Mouse (Mus musculus): Measurements from ENCODE around the gene Zfp574. TPM values are rescaled to one million over a fixed set of nuclear protein-coding genes. Genes with fewer than 3 reads are reported as not detected.

The Zfp574 gene
- total and polyA plus RNA-seq, 3 experiments, result 16.3 to 30.2 TPM; not detected in 1

GRCm38 (mm10) chr7:25086656-25087055 lies 14.3 kb downstream of the Zfp574 start (continued):
- TF ChIP-seq RCOR1 (IDR thresholded peaks at IDR 0.05; ENCODE audit: low read depth, low read length), result no peak

- no peaks in the 10 kb centered on the region; the same call in 1 of the 2 replicates for H3K79me2 ChIP-seq (ENCODE audit: control insufficient read depth, insufficient read depth, low read length, poor library complexity)
- TF ChIP-seq MEF2A (IDR thresholded peaks at IDR 0.05; ENCODE audit: extremely low read depth, insufficient replicate concordance, low read depth, low read length, poor library complexity, severe bottlenecking) (no peak), MAX (IDR thresholded peaks at IDR 0.05; ENCODE audit: low read length) (no peak), BHLHE40 (IDR thresholded peaks at IDR 0.05; ENCODE audit: borderline replicate concordance, low read depth, low read length) (no peak), TBP (IDR thresholded peaks at IDR 0.05; ENCODE audit: low read depth, low read length) (no peak)
- H3K4me3 ChIP-seq (ENCODE audit: control insufficient read depth in 1 of 2, insufficient read depth in 1 of 2, low read depth in 2 of 2, low read length in 2 of 2), result no peak overlapping the region
- peaks cover 2 to 22% of the 10 kb centered on the region in 2 experiments; a peak in 3 of 4 replicates for H3K36me3 ChIP-seq (ENCODE audit: control insufficient read depth in 1 of 2, insufficient read depth in 2 of 2, low read length in 2 of 2)
- H3K4me1 ChIP-seq (ENCODE audit: control insufficient read depth in 1 of 2, insufficient read depth in 2 of 2, low read length in 2 of 2), result peaks cover 3 to 24% of the 10 kb centered on the region in 2 experiments; a peak in 3 of 4 replicates
- H3K9me3 ChIP-seq (replicated peaks; ENCODE audit: insufficient read depth, low read length), result no peaks in the 10 kb centered on the region
- H3K27me3 ChIP-seq (ENCODE audit: control insufficient read depth in 1 of 2, insufficient read depth in 2 of 2, low read length in 2 of 2), result no peaks in the 10 kb centered on the region
- H3K27ac ChIP-seq (ENCODE audit: control insufficient read depth, low read depth, low read length), result no peak overlapping the region
- no peak overlapping the region for H3K9ac ChIP-seq (ENCODE audit: control insufficient read depth, low read depth, low read length, poor library complexity, severe bottlenecking)
- no peak for DNase-seq (ENCODE audit: low read depth, low spot score)
These were observed 15.0 kb downstream of the Zfp574 start for GRCm38 (mm10) chr7:25087256-25087912.

- H3K4me3 ChIP-seq (ENCODE audit: control insufficient read depth in 1 of 2, insufficient read depth in 1 of 2, low read depth in 2 of 2, low read length in 2 of 2), result no peak overlapping the region
- TF ChIP-seq ZNF384 (IDR thresholded peaks at IDR 0.05; ENCODE audit: low read depth, low read length), result no peak
- no peak for TF ChIP-seq SIN3A (IDR thresholded peaks at IDR 0.05; ENCODE audit: low read length)
- TF ChIP-seq CHD1 (IDR thresholded peaks at IDR 0.05; ENCODE audit: low read depth, low read length), result no peak
- no peaks in the 10 kb centered on the region; the same call in 1 of the 2 replicates for H3K79me2 ChIP-seq (ENCODE audit: control insufficient read depth, insufficient read depth, low read length, poor library complexity)
- H3K9me3 ChIP-seq (replicated peaks; ENCODE audit: insufficient read depth, low read length), result no peaks in the 10 kb centered on the region
- no peak overlapping the region for H3K9ac ChIP-seq (ENCODE audit: control insufficient read depth, low read depth, low read length, poor library complexity, severe bottlenecking)
- DNase-seq (ENCODE audit: low read depth, low spot score), result no peak
- no peaks in the 10 kb centered on the region for H3K27me3 ChIP-seq (ENCODE audit: control insufficient read depth in 1 of 2, insufficient read depth in 2 of 2, low read length in 2 of 2)
- peaks cover 3 to 23% of the 10 kb centered on the region in 2 experiments; a peak in 3 of 4 replicates for H3K4me1 ChIP-seq (ENCODE audit: control insufficient read depth in 1 of 2, insufficient read depth in 2 of 2, low read length in 2 of 2)
- peaks cover 2 to 22% of the 10 kb centered on the region in 2 experiments; a peak in 3 of 4 replicates for H3K36me3 ChIP-seq (ENCODE audit: control insufficient read depth in 1 of 2, insufficient read depth in 2 of 2, low read length in 2 of 2)
- H3K27ac ChIP-seq (ENCODE audit: control insufficient read depth, low read depth, low read length), result no peak overlapping the region
These were observed 15.6 kb downstream of the Zfp574 start for GRCm38 (mm10) chr7:25087972-25088371.

- Histone ChIP-seq H3K4me1 (ENCODE audit: control insufficient read depth in 1 of 2, insufficient read depth in 2 of 2, low read length in 2 of 2) (peaks cover 3 to 18% of the 10 kb centered on the region in 2 experiments; a peak in 3 of 4 replicates), H3K36me3 (ENCODE audit: control insufficient read depth in 1 of 2, insufficient read depth in 2 of 2, low read length in 2 of 2) (peaks cover 0 to 16% of the 10 kb centered on the region in 2 experiments; a peak in 2 of 4 replicates)
- no peak for TF ChIP-seq GABPA (IDR thresholded peaks at IDR 0.05; ENCODE audit: low read depth, low read length)
- no peak for TF ChIP-seq EP300 (IDR thresholded peaks at IDR 0.05; ENCODE audit: low read depth in 1 of 2, low read length in 2 of 2)
- TF ChIP-seq RAD21 (IDR thresholded peaks at IDR 0.05; ENCODE audit: low read depth, low read length), result no peak
- TF ChIP-seq ELF1 (IDR thresholded peaks at IDR 0.05; ENCODE audit: low read depth, low read length), result no peak
- TF ChIP-seq MYC (IDR thresholded peaks at IDR 0.05; ENCODE audit: low read depth, low read length), result no peak
- TF ChIP-seq MEF2A (IDR thresholded peaks at IDR 0.05; ENCODE audit: extremely low read depth, insufficient replicate concordance, low read depth, low read length, poor library complexity, severe bottlenecking), result no peak
- TF ChIP-seq CTCF (IDR thresholded peaks at IDR 0.05 in 2 of 3, conservative IDR thresholded peaks at IDR 0.05 in 1 of 3; ENCODE audit: control insufficient read depth in 1 of 3, insufficient read depth in 1 of 3, low read depth in 2 of 3, low read length in 3 of 3, poor library complexity in 1 of 3, severe bottlenecking in 1 of 3), result no peak
- no peak for TF ChIP-seq SMC3 (IDR thresholded peaks at IDR 0.05; ENCODE audit: low read depth, low read length)
- TF ChIP-seq TCF12 (IDR thresholded peaks at IDR 0.05; ENCODE audit: low read depth, low read length), result no peak
- no peak for TF ChIP-seq POLR2AphosphoS2 (IDR thresholded peaks at IDR 0.05; ENCODE audit: low read length)
- TF ChIP-seq ZNF384 (IDR thresholded peaks at IDR 0.05; ENCODE audit: low read depth, low read length), result no peak
- no peak for TF ChIP-seq MAX (IDR thresholded peaks at IDR 0.05; ENCODE audit: low read length)
- no peak for TF ChIP-seq RCOR1 (IDR thresholded peaks at IDR 0.05; ENCODE audit: low read depth, low read length)
- no peak for TF ChIP-seq BHLHE40 (IDR thresholded peaks at IDR 0.05; ENCODE audit: borderline replicate concordance, low read depth, low read length)
- TF ChIP-seq USF1 (IDR thresholded peaks at IDR 0.05; ENCODE audit: low read depth, low read length), result no peak
These were observed 16.2 kb downstream of the Zfp574 start for GRCm38 (mm10) chr7:25088531-25088930.

More at GRCm38 (mm10) chr7:25088531-25088930, 16.2 kb downstream of the Zfp574 start:
- no peaks in the 10 kb centered on the region for H3K79me2 ChIP-seq (ENCODE audit: control insufficient read depth, insufficient read depth, low read length, poor library complexity)
- no peak for DNase-seq (ENCODE audit: low read depth, low spot score)
- H3K27ac ChIP-seq (ENCODE audit: control insufficient read depth, low read depth, low read length), result no peak overlapping the region
- no peaks in the 10 kb centered on the region for H3K27me3 ChIP-seq (ENCODE audit: control insufficient read depth in 1 of 2, insufficient read depth in 2 of 2, low read length in 2 of 2)
- H3K4me3 ChIP-seq (ENCODE audit: control insufficient read depth in 1 of 2, insufficient read depth in 1 of 2, low read depth in 2 of 2, low read length in 2 of 2), result no peak overlapping the region
- no peaks in the 10 kb centered on the region for H3K9me3 ChIP-seq (replicated peaks; ENCODE audit: insufficient read depth, low read length)
- no peak overlapping the region for H3K9ac ChIP-seq (ENCODE audit: control insufficient read depth, low read depth, low read length, poor library complexity, severe bottlenecking)

All from MEL (cell line).